Mouse (Mus musculus) thymus, adult 2 months (tissue): ENCODE measurements around the gene Paqr9.

Experiments used
- CTCF ChIP-seq: fragments of 200-500 bp; IDR thresholded peaks from 2 replicates; pipeline ENCODE4 v1.5.1; 2012; ENCODE audit warnings: mild to moderate bottlenecking, control low read depth, low read length, moderate library complexity, borderline replicate concordance; ENCODE audit not compliant: control insufficient read depth, poor library complexity, insufficient read depth; ENCODE audit errors: extremely low read depth
- POLR2A ChIP-seq: fragments of 200-500 bp; IDR thresholded peaks from 2 replicates; pipeline ENCODE4 v1.6.1; 2012; ENCODE audit warnings: mild to moderate bottlenecking, low read length, control low read depth, moderate library complexity; ENCODE audit not compliant: control insufficient read depth, poor library complexity, insufficient read depth; ENCODE audit errors: extremely low read depth

GRCm38 (mm10) chr9:95521031-95521430 is 38.4 kb upstream of the Paqr9 start:
- no peak for TF ChIP-seq CTCF
- no peak for TF ChIP-seq POLR2A
